Mouse (Mus musculus): Measurements from ENCODE around the gene Gm10188.

GRCm38 (mm10) chr1:132195681-132196080 is 33.9 kb downstream of the Gm10188 start:
- TF ChIP-seq CTCF (IDR thresholded peaks at IDR 0.05) (no peak), EP300 (IDR thresholded peaks at IDR 0.05) (no peak)
